Mouse (Mus musculus): ENCODE data around the gene Ilf2.

DNA sequence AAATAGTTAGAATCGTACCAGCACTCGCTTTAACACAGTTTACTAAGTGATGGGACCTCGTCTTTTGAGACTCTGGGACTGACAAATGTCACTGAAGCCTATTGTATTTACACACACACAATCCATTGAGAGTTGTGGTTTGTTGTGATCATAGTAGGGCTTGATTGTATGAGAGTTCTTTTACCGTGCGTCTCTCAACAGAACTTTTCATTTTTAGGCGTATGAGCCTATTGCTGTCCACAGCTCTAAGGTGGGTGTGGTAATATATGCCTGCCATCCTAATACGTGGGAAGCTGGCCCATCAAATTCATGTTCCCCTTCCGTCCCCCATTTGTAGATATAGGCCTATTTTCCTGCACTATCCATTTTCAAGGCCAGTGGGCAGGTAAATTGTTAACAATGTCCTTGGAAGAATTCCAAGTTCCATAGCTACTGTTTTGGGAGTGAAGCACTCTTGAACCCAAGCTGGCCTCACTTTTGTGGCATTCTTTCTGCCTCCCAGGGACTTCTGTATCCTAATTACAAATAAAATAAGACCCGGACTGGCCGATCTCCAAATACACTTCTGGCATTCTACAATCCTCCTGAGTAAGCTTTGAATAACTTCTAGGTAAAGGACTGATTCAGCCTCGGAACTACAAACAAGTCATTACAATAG is 41.7 kb upstream of the Ilf2 start:
- no peak for TF ChIP-seq CTCF (IDR thresholded peaks at IDR 0.05; ENCODE audit: low read depth, low read length)
- TF ChIP-seq POLR2A (IDR thresholded peaks at IDR 0.05; ENCODE audit: insufficient read depth, low read length): no peak
